Mouse (Mus musculus) spleen, postnatal 10 days (tissue): ENCODE results near the gene Sgpp2.

Experiments used
- DNase-seq, 2 experiments: peaks; one replicate each; pipeline ENCODE4 v3.0.0; 2021 to 2022; ENCODE audit warnings: low spot score in 2 of 2

Sgpp2 gene

GRCm38 (mm10) chr1:78338212-78338611, 28.1 kb downstream of the Sgpp2 start:
- DNase-seq: no peak

- no peak for DNase-seq
Observed at GRCm38 (mm10) chr1:78339941-78340340, 29.8 kb downstream of the Sgpp2 start.

- no peak for DNase-seq
Observed at GRCm38 (mm10) chr1:78340584-78340983, 30.4 kb downstream of the Sgpp2 start.

GRCm38 (mm10) chr1:78347317-78347806, 37.2 kb downstream of the Sgpp2 start:
- DNase-seq: no peak

- DNase-seq: no peak
Observed at GRCm38 (mm10) chr1:78349219-78349618, 39.1 kb downstream of the Sgpp2 start.

- no peak for DNase-seq
Observed at GRCm38 (mm10) chr1:78353254-78353653, 43.1 kb downstream of the Sgpp2 start.

GRCm38 (mm10) chr1:78355123-78355522, 45.0 kb downstream of the Sgpp2 start:
- DNase-seq: peak in 1 of 2 experiments; percentile 16

- no peak for DNase-seq
Observed at GRCm38 (mm10) chr1:78357415-78357814, 47.3 kb downstream of the Sgpp2 start.

GRCm38 (mm10) chr1:78357868-78358267, 47.7 kb downstream of the Sgpp2 start:
- no peak for DNase-seq

GRCm38 (mm10) chr1:78363965-78364889, 54.1 kb downstream of the Sgpp2 start:
- no peak for DNase-seq

GRCm38 (mm10) chr1:78367806-78368205, 57.7 kb downstream of the Sgpp2 start:
- DNase-seq: no peak

GRCm38 (mm10) chr1:78370121-78370520, 60.0 kb downstream of the Sgpp2 start:
- DNase-seq: no peak

- no peak for DNase-seq
Observed at GRCm38 (mm10) chr1:78371569-78372236, 61.6 kb downstream of the Sgpp2 start.

- DNase-seq: no peak
Observed at GRCm38 (mm10) chr1:78372316-78372715, 62.2 kb downstream of the Sgpp2 start.

GRCm38 (mm10) chr1:78373836-78374235, 63.7 kb downstream of the Sgpp2 start:
- no peak for DNase-seq

- DNase-seq: no peak
Observed at GRCm38 (mm10) chr1:78375058-78375457, 64.9 kb downstream of the Sgpp2 start.

GRCm38 (mm10) chr1:78380950-78381349, 70.8 kb downstream of the Sgpp2 start:
- DNase-seq: no peak

GRCm38 (mm10) chr1:78387854-78388253, 77.7 kb downstream of the Sgpp2 start:
- DNase-seq: no peak

GRCm38 (mm10) chr1:78388848-78389247, 78.7 kb downstream of the Sgpp2 start:
- DNase-seq: no peak

- DNase-seq: no peak
Observed at GRCm38 (mm10) chr1:78395191-78395735, 85.1 kb downstream of the Sgpp2 start.

GRCm38 (mm10) chr1:78395737-78396136, 85.6 kb downstream of the Sgpp2 start:
- DNase-seq: no peak

- DNase-seq: no peak
Observed at GRCm38 (mm10) chr1:78396320-78396913, 86.3 kb downstream of the Sgpp2 start.
